Mouse (Mus musculus): ENCODE data around the gene Scgb2b12. TPM values are rescaled to one million over a fixed set of nuclear protein-coding genes. Genes with fewer than 3 reads are reported as not detected.
"Not testable (repeated sequence)": the region's sequence is repeated elsewhere in the genome, so short reads cannot be mapped to it uniquely, and the experiment has no call there.

Scgb2b12 gene
- not detected in 2 replicates for polyA plus RNA-seq (2016; fragmentation: Nextera tagmentation; extraction: Ambion mirVana)

DNA sequence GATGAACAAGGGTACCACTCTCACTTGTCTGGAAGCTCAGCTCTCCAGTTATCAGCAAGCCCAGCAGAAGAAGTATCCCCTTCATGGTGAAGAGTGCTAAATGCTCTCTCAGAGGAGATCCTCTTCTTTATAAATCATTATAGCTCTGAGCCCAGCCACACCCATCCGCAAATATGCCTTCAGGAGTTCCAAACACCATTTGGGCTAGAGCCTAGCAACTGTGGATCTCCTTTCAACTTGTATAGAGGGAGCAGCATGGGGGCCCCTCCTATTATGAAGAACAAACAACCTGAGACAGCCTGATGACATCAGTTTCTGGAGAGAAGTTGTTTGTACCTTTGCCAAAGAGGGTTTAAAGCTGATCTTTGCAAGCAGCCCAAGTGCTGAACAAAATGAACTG, at the start of gene Scgb2b12:
Scgb2b12 (minus strand) TSS at position 101 of the 400 bp plus-strand sequence.
- H3K27ac ChIP-seq (replicated peaks); H3K27me3 ChIP-seq (ENCODE audit: low read depth, poor library complexity, severe bottlenecking); DNase-seq (ENCODE audit: low spot score); H3K4me3 ChIP-seq; H3K36me3 ChIP-seq; H3K4me1 ChIP-seq; H3K9me3 ChIP-seq (replicated peaks): not testable (repeated sequence)
- 75% methylated on average over 1 of the region's 1 CpGs for WGBS

DNA sequence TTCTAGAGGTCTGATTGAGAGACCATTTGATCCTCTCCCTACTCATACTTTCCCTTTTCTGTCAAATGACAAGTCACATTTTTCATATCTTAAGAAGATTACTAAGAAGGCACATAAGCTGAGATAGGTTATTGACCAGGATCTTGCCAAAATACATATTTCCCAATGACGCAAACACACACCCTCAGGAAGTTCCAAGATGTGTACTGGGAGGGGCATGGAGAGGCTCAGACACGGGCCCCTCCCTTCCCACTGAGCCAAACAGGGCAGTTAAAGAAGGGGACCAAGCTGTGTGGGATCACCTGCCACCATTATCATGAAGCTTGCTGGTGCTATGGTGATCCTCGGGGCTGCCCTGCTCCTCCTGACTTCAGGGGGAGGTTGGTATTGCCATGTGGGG, 6.8 kb upstream of the Scgb2b12 start, which contains the start of gene Scgb1b12:
Scgb1b12 (plus strand) TSS at position 301 of the 400 bp plus-strand sequence.
- not testable (repeated sequence) for H3K4me1 ChIP-seq; DNase-seq (ENCODE audit: low spot score); H3K36me3 ChIP-seq; H3K27me3 ChIP-seq (ENCODE audit: low read depth, poor library complexity, severe bottlenecking); H3K9me3 ChIP-seq (replicated peaks); H3K4me3 ChIP-seq; H3K27ac ChIP-seq (replicated peaks)
- 82% methylated on average over 2 of the region's 3 CpGs for WGBS

Other genes starting within 250 kb of the Scgb2b12 start
- not detected in 2 replicates for gene Scgb1b10, start 226.4 kb downstream of the Scgb2b12 start, polyA plus RNA-seq (2016; fragmentation: Nextera tagmentation; extraction: Ambion mirVana)
- gene Scgb2b11, start 116.1 kb downstream of the Scgb2b12 start, polyA plus RNA-seq (2016; fragmentation: Nextera tagmentation; extraction: Ambion mirVana) = not detected in 2 replicates
- gene Scgb1b11, start 104.4 kb downstream of the Scgb2b12 start, polyA plus RNA-seq (2016; fragmentation: Nextera tagmentation; extraction: Ambion mirVana) = not detected in 2 replicates
- gene Scgb1b12, start 6.9 kb upstream of the Scgb2b12 start, polyA plus RNA-seq (2016; fragmentation: Nextera tagmentation; extraction: Ambion mirVana) = not detected in 2 replicates
- gene Scgb1b29, start 114.3 kb upstream of the Scgb2b12 start, polyA plus RNA-seq (2016; fragmentation: Nextera tagmentation; extraction: Ambion mirVana) = not detected in 2 replicates

Data from midbrain, embryonic 10.5 days (tissue).